Mouse (Mus musculus) erythroid progenitor cell, adult 5-6 weeks (primary cell): ENCODE data around the gene Runx2. TPM values are rescaled to one million over a fixed set of nuclear protein-coding genes. Genes with fewer than 3 reads are reported as not detected.

Source experiments
- ATAC-seq: replicated peaks from 2 replicates; pipeline ENCODE4 v1.8.0; 2016; ENCODE audit warnings: moderate number of reproducible peaks, mild to moderate bottlenecking, moderate TSS enrichment, inconsistent platforms; ENCODE audit not compliant: poor library complexity, low FRiP score, severe bottlenecking
- total RNA-seq, 2 experiments: library from RNA; stranded (forward) in 1 of 2; stranded (reverse) in 1 of 2; fragments of 150-400 nt in 1 of 2; fragments of 186-747, 209-891 nt in 1 of 2; gene quantifications; 2 replicates each; pipeline versions ENCODE4 v1.2.3 to v1.2.4; 2015 to 2017; ENCODE audit warnings: low replicate concordance in 2 of 2

Runx2 gene
- total RNA-seq (2015; ENCODE audit: low replicate concordance) (2.9 and 4.3 TPM in 2 replicates), total RNA-seq (2017; ENCODE audit: low replicate concordance) (0.77 TPM in 1 of 2 replicates, not detected in the other)

DNA sequence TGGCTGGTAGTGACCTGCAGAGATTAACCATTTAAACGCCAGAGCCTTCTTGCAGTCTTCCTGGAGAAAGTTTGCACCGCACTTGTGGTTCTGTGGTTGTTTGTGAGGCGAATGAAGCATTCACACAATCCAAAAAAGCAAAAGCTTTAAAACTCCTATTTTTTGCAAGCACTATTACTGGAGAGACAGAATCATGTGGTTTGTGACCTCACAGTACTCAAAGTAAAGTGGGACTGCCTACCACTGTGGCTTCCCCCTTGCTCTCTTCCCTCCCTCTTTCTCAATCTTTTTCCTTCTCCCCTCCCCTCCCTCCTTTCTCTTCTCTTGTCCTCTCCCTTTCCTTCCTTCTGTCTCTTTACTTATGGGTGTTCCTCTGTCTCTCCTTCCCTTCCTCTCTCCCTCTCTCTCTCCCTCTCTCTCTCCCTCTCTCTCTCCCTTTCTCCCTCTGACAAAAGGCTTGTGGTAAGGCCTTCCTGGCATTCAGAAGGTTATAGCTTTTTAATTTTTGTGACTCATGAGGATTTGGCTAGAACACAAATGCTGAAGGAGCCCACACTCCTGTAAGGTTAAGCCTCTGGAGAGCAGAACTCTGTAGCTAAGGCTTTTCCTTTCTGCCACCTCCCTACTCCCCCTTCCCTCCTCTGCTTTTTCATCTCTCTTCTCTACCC, at the start of gene Runx2:
Gene Runx2, minus strand, starts transcription at position 290 of the 668 bp plus-strand sequence.
- ATAC-seq = no peak

DNA sequence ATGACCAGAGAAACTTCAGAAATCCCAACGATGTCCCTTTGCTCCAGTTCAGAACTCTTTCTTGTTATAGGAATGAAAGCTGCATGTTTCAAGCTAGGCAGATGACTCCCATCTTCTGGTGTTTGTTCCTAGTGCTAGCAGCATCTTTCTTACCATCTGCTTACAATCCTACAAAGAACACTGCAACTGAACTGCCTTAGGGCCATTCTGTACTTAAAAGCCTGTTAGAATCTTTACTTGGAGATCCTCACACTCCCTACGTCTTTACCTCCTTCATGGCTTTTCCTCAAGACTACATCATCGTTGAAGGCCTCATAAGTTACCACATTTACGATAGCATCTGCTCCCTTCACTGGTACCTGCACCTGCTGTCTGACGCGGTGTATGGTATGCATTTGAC, 48.6 kb upstream of the Runx2 start:
- no peak for ATAC-seq

DNA sequence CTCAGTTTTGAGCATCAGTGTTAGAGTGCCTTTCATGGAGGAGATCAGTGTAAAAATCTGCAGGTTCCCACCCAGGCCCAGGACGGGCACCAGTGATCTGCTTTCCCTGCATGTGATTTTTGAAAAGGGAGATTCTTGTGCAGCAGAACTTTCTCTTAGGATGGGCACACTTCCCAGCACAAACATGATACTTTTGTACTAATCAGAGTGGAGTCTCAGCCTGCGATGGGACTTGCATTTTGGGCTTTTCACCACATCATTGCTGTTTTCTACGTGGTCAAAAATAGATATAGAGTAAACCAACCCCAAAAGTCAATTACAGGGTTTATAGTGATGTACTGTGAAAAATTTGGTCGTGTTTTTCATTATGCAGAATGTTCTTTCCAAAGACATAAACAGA, 27.6 kb upstream of the Runx2 start:
- no peak for ATAC-seq

DNA sequence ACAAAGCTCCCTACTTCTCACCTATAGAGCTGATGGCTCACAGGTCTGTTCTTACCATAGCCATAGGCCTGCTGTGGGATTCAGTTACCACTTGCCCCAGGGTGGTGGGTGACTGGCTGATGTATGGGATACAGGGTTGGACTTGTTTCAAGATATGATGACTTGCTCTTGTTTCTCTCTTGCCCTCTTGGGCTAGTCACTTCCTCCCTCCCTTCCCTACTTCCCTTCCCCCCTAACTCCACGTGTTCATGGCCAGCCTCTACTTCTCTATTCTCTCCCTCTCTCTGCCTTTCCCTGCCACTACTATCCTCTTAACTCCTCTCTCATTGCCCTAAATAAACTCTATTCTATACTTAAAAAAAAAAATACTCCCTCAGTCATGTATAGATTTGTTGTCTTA, 16.6 kb upstream of the Runx2 start:
- ATAC-seq = no peak

DNA sequence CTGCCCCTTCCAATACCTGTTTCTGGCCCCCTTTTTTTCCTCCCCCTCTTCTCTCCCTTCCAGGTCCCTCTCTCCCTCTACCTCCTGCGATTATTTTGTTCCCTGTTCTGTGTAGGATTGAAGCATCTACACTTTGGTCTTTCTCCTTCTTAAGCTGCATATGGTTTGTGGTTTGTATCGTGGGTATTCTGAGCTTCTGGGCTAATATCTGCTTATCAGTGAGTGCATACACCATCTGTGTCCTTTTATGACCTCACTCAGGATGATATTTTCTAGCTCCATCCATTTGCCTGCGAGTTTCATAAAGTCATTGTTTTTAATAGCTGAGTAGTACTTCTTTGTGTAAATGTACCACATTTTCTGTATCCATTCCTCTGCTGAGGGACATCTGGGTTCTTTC, 15.0 kb upstream of the Runx2 start:
- no peak for ATAC-seq

DNA sequence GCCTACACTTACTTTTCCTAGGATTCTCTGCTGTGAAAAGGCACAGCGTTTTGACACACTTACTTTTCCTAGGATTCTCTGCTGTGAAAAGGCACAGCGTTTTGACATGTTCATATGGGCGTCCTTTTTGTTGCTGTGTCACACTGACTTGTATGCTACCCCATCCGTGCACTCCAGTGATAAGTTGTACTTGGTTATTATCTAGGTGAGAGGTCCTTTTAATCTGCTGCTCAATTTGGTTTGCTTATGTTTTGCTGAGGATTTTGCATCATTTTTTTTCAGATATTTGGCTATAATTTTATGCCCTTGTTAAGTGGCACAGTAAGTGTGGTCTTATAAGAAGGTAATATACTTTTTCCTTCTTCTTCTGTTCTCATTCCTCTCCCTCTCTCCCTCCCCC, 13.4 kb upstream of the Runx2 start:
- peak; percentile 94 for ATAC-seq

DNA sequence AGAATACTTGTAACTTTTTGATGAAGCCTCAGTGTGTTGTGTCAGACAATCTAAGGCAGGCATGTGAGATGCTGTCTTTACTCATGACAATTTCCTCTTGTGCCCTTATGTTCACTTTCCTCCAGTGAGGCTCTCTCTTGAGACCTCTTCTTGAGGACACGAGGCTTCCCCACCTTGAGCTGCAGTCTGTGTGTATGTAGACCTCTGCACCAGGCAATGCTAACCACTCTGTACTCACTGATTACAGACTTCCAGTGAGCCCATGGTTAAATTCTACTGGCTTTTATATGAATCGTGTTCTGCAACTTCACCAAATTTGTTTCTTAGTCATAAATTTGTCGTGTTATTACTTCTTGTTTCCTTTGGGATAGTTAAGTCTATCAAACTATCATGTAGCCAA, 12.5 kb upstream of the Runx2 start:
- ATAC-seq = peak; percentile 60

DNA sequence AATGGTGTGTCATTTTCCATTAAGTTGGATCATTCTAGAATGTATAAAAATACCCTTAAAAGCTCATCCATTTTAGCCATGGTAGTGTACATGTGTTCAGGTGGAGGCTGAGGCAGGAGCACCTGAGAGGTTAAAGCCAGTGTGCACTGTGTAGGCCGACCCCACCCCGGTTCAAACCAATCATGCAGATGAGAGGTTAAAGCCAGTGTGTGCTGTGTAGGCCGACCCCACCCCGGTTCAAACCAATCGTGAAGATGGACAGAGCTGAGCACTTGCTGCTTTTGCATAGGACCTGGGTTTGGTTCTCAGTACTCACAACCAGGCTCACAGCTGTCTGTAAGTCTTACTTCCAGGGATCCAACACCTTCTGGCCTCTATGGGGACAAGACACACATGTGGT, 7.3 kb upstream of the Runx2 start:
- ATAC-seq = 0 out of 2 replicates have a peak, but pooled peaks have one; percentile 26

DNA sequence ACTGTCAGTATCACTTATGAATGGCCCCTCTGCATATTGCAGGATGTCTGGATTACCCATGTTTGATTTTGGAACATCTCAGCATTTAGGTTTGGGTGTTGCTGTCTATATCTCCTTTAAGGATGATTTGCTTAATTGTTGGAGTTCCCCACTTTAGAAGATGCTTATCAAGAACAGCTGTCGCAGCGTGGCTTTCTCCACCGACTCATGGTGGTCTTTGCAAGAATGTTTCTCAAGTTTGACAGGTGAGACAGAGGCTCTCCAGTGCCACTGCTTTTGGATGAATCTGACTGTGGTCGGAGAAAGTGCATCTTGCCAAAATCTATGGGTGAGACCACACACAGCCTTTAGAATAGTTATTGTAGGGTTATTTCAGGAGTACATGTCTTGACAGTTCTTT, 5.2 kb upstream of the Runx2 start:
- ATAC-seq = no peak

DNA sequence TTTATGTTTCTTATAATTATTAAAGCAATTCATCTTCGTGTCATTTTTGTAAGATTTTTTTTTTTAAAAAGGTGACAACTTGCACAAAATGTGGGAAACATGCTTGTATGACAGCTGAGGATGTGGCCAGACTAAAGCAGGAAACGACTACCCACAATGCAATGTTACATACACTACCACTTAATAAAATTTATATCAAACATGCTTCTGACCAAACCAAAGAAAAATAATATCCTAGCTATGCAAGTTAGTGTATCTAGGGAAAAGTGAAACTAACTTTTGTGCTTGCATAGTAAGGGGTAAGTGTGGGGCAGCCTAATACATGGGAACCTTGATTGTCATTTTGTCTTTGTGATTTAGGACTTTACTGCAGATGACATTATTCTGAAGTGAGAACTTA, 4.2 kb upstream of the Runx2 start:
- no peak for ATAC-seq

DNA sequence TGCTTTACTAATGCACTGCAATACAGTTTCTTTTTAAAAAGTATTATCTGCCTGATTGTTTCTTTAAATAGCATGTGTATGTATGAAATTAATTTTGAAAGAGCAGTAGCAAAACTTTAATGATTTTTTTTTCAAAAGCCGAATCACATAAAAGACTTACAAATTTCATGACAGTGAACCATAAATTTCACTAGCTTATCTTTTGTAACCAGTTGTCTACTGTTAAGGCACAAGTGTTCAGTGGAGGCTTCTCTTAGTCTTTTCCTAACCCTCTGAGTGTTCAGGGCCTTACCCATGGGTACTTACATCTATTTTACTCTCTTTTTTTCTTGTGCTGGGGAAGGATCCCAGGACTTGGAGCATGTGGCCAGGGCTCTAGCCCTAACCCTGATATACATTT, 7.6 kb downstream of the Runx2 start:
- ATAC-seq = 0 out of 2 replicates have a peak, but pooled peaks have one; percentile 39

DNA sequence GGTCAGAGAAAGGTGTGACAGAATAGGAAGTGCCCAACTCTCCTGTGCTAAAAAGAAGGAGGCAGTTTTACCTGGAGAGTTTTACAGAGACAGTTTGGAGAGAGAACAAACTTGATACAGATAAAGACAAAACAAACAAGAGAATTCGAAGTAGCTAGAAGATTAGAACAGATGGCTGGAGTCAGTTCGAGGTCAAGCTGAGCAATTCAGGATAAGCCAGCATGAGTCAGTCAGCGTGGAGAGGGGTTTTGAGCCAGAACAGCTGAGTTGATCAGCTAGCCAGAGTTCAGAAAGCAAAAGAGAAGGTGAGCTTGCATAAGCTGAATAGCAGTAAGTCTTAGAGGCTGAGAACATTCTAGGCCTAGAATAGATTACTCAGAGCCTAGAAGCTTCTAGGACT, 17.3 kb downstream of the Runx2 start:
- no peak for ATAC-seq

DNA sequence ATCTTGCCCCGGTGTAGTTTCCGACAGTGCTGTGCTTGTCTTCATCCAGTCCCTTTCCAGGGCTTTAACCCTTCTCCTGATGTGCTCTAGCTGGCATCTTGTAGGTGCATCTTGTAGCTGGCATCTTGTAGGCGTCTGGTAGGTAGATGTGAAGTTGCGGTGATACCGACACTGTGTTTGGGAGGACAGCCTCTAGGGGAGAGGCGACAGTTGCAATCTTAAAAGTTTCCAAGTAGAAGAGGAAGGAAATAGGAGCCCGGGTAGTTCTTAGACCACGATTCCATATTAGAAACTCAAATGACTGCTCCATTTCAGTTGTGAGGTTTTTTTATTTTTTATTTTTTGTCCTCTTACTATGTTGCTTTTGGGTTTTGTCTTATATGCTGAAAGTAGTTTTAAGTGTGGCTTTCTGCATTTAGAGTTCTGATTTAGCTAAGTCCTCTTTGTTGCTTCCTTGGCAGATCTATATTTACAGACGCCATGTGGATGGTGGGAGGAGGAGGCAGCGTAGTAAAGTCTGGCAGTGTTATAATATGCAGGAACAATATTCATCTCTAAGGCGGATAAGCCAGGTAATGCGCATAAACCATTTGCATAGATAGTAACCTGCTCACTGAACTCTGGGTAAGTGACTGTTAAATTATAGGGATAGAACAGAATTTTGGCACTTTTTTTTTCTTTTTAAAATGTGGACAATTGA, 22.2 kb downstream of the Runx2 start:
- ATAC-seq = no peak

DNA sequence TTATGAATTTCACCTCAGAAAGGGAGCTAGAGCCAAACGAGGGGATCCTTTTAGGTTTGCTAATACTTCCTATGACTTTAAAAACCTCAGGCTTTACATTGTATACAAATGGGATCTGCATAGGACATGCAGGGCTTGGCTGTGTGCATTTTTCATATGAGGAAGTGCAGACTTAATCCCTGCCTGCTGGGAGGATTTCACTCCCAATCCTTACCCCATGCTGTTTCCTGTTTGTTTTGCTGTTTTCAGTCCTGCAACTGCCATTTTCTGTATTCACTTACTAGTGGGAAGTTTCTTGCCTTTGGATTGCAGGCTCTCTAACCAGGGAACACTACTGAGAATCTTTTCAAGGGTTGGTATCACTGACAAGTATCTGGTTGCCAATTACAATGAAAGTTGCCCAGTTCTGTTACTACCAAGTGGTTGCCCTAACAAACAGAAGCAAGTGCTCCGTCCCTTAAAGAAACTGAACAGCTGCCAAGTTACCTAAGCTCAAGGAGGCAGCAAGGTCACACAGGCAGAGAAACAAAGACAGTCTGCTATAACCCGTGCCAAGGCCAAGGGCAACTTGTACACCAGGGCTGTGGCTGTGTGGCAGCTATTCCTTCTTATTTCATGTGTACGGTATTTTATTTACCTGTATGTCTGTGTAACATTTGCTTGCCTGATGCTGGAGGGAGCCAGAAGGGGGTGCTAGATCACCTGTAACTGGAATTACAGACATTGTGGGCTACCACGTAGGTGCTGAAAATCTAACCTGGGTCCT, 25.4 kb downstream of the Runx2 start:
- ATAC-seq = no peak

DNA sequence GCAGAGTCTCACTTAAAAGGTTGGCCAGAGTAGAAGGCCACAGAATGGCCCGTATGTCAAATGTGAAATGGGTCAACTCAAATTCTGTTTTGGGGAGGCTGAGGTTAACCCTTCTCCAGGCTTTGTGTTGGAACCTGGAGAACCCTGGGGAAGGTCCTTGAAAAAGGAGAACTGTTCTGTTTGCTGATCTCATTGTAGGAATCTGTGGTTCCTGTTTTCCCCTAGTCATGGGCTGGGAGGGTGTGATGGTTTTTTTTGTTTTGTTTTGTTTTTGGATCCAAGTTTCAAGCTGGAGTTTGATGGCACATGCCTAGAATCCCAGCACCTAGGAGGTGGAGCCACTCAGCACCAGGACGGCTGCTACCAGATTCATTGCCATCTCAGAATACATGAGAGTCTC, 31.5 kb downstream of the Runx2 start:
- ATAC-seq = no peak

DNA sequence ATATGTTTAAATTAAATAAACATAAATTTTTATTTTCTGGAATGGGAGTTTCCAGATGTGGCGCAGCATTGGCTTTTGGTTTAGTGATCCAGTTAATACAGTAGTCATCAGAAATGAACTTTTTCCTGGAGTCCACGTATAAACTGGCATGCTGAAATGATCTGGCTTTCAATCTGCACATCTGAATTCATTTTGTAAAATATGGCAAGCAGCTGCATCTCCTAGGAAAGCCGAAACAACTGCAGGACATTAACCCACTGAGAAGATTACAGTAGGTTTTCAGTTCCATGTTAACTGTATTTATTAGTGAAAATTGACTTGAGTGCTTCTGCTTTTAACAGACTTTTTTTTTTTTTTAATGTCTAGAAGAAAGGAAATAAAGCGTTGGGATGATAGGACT, 32.2 kb downstream of the Runx2 start:
- ATAC-seq = no peak

DNA sequence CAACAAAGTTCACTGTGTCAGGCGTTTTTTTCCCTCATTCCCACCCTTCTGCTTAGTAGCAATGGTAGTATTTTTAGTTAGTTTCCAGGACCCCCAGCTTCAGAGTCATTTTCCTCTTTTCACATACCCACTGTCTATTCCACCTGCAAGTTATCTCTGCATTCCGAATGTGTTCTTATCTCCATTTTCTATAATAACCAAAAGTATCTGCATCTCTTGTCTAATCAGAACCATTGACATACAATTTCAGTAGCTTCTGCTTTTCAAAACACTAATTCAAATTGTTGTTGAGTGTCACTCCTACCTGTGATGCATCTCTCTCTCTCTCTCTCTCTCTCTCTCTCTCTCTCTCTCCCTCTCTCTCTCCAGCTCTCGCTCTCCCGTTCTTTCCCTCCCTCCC, 34.2 kb downstream of the Runx2 start:
- no peak for ATAC-seq

DNA sequence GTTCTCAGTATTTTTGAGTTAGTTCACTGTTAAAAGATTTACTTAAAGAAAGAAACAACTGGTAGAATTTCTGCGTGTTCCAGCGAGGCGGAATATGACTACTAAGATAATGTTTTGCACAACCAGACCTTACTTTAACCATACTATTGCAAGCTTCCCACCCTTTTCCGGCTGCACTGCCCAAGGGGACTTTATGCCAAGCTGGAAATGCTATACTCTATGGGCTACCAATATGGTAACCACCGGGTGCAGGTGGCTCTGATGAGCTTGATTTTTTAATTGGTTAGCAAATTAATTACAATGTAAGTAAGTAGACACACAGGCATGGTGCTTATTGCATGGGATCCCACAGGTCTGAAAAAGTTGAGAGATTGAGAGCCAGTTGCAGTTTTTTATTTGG, 36.5 kb downstream of the Runx2 start:
- ATAC-seq = no peak

DNA sequence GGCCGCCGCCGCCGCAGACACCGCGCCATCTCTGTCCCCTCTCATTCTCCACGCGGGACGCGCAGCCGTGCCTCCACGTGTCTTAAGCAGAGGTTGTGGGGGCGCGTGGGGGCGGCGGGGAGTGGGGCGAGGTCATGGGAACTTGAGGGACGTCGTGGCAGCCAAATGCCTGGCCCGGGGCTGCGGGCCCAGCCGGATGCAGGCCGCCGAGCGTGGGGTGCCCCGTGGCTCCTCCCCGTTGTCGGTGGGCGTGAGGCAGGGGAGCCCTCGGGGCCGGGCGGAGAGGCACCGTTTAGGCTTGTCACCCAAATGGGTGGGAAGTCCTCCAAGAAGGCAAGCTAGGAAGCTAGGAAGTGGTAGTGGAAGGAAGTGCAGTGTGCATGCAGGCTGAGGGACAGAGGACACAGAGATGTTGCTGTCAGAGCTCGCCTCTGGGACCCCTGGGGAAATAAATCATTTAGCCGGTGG, 37.2 kb downstream of the Runx2 start:
- ATAC-seq = peak; percentile 61; the same call in 1 of the 2 replicates

DNA sequence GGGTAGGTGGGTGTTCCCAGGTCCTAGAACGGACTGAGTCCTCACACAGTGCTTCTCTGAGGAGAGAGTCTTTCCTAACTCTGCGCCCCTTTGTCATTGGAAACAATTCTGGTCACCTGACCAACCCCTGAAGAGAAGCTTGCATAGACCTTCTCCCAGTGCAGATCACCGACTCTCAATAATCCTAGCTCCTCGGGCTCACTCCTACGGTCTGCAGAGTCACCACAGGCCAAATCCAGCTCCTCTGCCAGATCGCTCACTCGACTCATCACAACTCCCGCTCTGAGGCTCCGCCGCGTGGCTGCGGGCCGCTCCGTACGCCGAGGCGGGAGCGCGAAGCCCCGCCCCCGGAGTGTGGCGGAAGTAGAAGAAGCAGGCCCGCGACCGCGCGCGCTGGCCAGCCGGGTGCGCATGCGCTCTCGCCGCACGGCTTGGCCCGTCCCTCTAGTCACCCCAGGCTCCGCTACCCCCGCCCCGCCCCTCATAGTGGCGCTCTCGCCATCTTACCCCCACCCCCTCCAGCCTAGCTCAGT, 37.8 kb downstream of the Runx2 start, which contains the start of gene Supt3:
Gene Supt3, plus strand, starts transcription at position 415 of the 533 bp plus-strand sequence.
- peak; percentile 95 for ATAC-seq
